ENCODE assay signal across 17 mouse cellular contexts in the genomic region with DNA sequence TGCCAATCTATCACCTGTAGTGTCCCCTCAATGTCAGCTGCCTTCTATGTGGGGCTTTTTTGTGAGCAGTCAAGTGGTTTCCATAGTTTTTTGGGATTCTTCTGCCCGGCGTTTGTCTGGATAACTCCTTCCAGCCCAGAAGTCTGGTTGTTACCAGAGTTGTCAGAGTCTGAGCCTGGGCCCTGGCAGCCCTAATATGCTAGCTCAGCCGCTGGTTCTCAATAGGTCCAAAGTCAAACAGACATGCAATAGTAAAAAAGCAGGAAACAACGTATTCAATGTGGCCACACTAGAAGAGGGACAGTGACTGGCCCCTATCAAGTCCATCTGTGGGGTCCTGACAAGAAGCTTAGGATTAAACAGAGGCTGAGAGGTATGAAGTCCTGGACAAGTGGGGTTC.
"Had no signal": no experiment of that assay in that cellular context is flagged by ENCODE, and none has a peak within 500 bp of the region (broad histone marks: within the 10 kb centered on the region; RNA-seq: fewer than 3 reads in every experiment).

No protein-coding gene starts in this region.

- H3K9me3 ChIP-seq: forebrain, embryonic 15.5 days; hindbrain, embryonic 13.5 days; hindbrain, embryonic 15.5 days; limb, embryonic 13.5 days; limb, embryonic 15.5 days; liver, embryonic 13.5 days; liver, embryonic 15.5 days had no signal

- H3K9ac ChIP-seq: forebrain, embryonic 15.5 days; forebrain, postnatal 0 days; hindbrain, embryonic 13.5 days; hindbrain, embryonic 15.5 days; limb, embryonic 13.5 days; limb, embryonic 15.5 days; liver, embryonic 13.5 days; liver, embryonic 15.5 days had no signal

- DNase-seq: forebrain, postnatal 0 days; gastrocnemius, postnatal 10 days; layer of hippocampus, adult 9-11 months; layer of hippocampus, postnatal 36 days; left cerebral cortex, postnatal 4 days; liver, embryonic 13.5 days had no signal

- H3K27ac ChIP-seq: forebrain, embryonic 15.5 days; hindbrain, embryonic 13.5 days; hindbrain, embryonic 15.5 days; hindbrain, postnatal 0 days; kidney, postnatal 0 days; limb, embryonic 13.5 days; limb, embryonic 15.5 days; liver, embryonic 13.5 days; liver, embryonic 15.5 days had no signal

- H3K4me3 ChIP-seq: forebrain, embryonic 15.5 days; hindbrain, embryonic 13.5 days; hindbrain, embryonic 15.5 days; limb, embryonic 13.5 days; limb, embryonic 15.5 days; liver, embryonic 13.5 days; liver, embryonic 15.5 days had no signal

- H3K4me2 ChIP-seq: forebrain, embryonic 15.5 days; heart, embryonic 11.5 days; hindbrain, embryonic 13.5 days; hindbrain, embryonic 15.5 days; limb, embryonic 13.5 days; limb, embryonic 15.5 days; liver, embryonic 11.5 days; liver, embryonic 13.5 days; liver, embryonic 15.5 days had no signal

- H3K36me3 ChIP-seq: forebrain, embryonic 15.5 days; hindbrain, embryonic 13.5 days; hindbrain, embryonic 15.5 days; limb, embryonic 13.5 days; limb, embryonic 15.5 days; liver, embryonic 13.5 days; liver, embryonic 15.5 days had no signal

- ATAC-seq: forebrain, embryonic 15.5 days; forebrain, postnatal 0 days; hindbrain, postnatal 0 days; intestine, embryonic 16.5 days had no signal

- H3K27me3 ChIP-seq: forebrain, embryonic 15.5 days; hindbrain, embryonic 13.5 days; hindbrain, embryonic 15.5 days; limb, embryonic 13.5 days; limb, embryonic 15.5 days; liver, embryonic 13.5 days had no signal
